Mouse (Mus musculus) cortical plate, adult 2 months (tissue): Measurements from ENCODE around the gene Umodl1. TPM values are rescaled to one million over a fixed set of nuclear protein-coding genes. Genes with fewer than 3 reads are reported as not detected.
A peak's percentile ranks its signal among the peaks of the same experiment; 100 is the strongest.

Experiments used
- H3K27ac ChIP-seq: fragments of 200-500 bp; 2 replicates; pipeline ENCODE4 v1.5.1; 2012; ENCODE audit warnings: low read length, control low read depth, inconsistent platforms; ENCODE audit not compliant: insufficient read depth
- H3K4me1 ChIP-seq: fragments of 200-500 bp; 2 replicates; pipeline ENCODE4 v1.6.1; 2011; ENCODE audit warnings: low read length; ENCODE audit not compliant: control insufficient read depth, insufficient read depth
- H3K4me3 ChIP-seq: fragments of 200-500 bp; 2 replicates; pipeline ENCODE4 v1.5.1; 2011; ENCODE audit warnings: mild to moderate bottlenecking, low read length, control low read depth; ENCODE audit not compliant: insufficient read depth
- CTCF ChIP-seq: fragments of 200-500 bp; IDR thresholded peaks from 2 replicates; pipeline ENCODE4 v1.5.1; 2011; ENCODE audit warnings: mild to moderate bottlenecking, control low read depth, low read length; ENCODE audit not compliant: insufficient read depth; ENCODE audit errors: extremely low read depth
- POLR2A ChIP-seq: fragments of 200-500 bp; IDR thresholded peaks from 2 replicates; pipeline ENCODE4 v1.6.1; 2011; ENCODE audit warnings: mild to moderate bottlenecking, low read length, control low read depth; ENCODE audit not compliant: insufficient read depth; ENCODE audit errors: extremely low read depth
- polyA plus RNA-seq: library from polyadenylated mRNA; depleted of rRNA; stranded (reverse); fragments of >200 nt; gene quantifications from 2 replicates; pipeline ENCODE4 v1.2.3, GENCODE M21; 2012

The Umodl1 gene
- polyA plus RNA-seq, 1 experiment, result 0.13 TPM

DNA sequence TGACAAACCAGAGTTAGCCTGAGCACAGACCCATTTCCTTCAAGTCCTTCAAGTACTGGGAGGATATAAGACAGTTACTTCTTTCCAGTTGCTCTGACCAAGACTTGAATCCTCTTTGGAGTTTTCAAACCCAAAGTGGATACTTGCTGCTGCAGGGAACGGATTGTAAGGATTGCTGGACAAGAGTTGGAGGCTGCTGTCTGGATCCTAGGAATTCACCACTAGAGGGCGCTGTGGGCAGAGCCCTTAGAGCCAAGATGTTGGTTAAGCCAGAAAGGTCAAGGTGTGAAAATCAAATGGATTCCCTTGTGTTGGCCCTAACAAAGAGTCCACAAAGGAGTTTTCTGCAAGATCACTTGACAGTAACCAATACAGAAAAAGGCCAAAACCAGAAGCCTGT is 65.1 kb downstream of the Umodl1 start:
- TF ChIP-seq CTCF (peak; percentile 71), POLR2A (no peak)
- Histone ChIP-seq H3K4me3 (no peak overlapping the region), H3K27ac (no peak overlapping the region), H3K4me1 (no peaks in the 10 kb centered on the region)

DNA sequence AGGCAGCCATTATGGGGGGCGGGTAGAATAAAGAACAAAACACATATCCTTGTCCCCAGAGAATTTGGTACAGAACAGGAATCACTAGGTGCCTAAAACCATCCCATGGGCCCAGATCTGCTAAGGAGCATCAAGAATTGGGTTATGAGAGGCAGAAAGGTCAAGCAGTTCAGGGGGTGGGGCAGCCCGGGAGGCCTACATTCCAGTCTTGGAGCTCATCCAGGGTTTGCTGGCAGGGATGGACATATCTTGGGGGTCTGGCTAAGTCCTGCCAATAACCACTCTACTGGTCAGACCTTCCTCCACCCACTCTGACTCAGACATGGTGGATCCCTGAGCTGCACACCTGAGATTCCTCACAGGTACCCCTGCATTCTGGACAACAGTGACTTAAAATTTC is 65.6 kb downstream of the Umodl1 start:
- H3K4me1 ChIP-seq, result no peaks in the 10 kb centered on the region
- TF ChIP-seq POLR2A (no peak), CTCF (no peak)
- H3K4me3 ChIP-seq, result no peak overlapping the region
- no peak overlapping the region for H3K27ac ChIP-seq

GRCm38 (mm10) chr17:31021276-31021675 is 66.8 kb downstream of the Umodl1 start:
- H3K27ac ChIP-seq, result no peak overlapping the region

GRCm38 (mm10) chr17:31024125-31024781 is 69.8 kb downstream of the Umodl1 start:
- Histone ChIP-seq H3K27ac (0 out of 2 replicates have a peak overlapping the region, but pooled peaks have one; percentile 37), H3K4me1 (peaks cover 9% of the 10 kb centered on the region), H3K4me3 (no peak overlapping the region)
- no peak for TF ChIP-seq CTCF
- no peak for TF ChIP-seq POLR2A

More at GRCm38 (mm10) chr17:31021276-31021675, 66.8 kb downstream of the Umodl1 start:
- Histone ChIP-seq H3K4me3 (no peak overlapping the region), H3K4me1 (no peaks in the 10 kb centered on the region)
- no peak for TF ChIP-seq CTCF
- TF ChIP-seq POLR2A, result no peak

GRCm38 (mm10) chr17:31024782-31025125 is 70.3 kb downstream of the Umodl1 start:
- no peak for TF ChIP-seq POLR2A
- TF ChIP-seq CTCF, result no peak
- Histone ChIP-seq H3K4me3 (no peak overlapping the region), H3K4me1 (peaks cover 12% of the 10 kb centered on the region), H3K27ac (0 out of 2 replicates have a peak overlapping the region, but pooled peaks have one; percentile 37)

- Histone ChIP-seq H3K4me3 (no peak overlapping the region), H3K4me1 (peaks cover 12% of the 10 kb centered on the region), H3K27ac (no peak overlapping the region)
- no peak for TF ChIP-seq CTCF
- TF ChIP-seq POLR2A, result no peak
Measured at GRCm38 (mm10) chr17:31026986-31027385, 72.5 kb downstream of the Umodl1 start.

DNA sequence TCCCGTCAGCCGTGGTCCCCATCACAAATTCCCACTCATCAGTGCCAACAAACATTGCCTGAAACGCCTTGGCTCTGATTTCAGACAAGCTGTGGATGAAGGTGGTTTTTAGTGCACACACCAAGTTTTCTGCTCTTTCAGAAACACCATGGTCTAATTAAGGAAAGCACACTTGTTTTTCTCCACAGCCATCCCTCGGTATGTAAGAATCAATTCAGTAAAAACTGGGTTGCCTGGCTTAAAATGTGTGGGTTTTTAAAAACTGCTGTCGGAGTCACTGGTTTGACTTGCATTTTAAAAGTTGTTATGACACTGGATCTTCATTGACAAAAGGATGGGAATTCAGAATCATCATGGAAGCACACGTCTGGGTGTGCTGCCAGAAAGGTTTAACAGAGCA is 73.3 kb downstream of the Umodl1 start:
- no peak overlapping the region for H3K4me3 ChIP-seq
- TF ChIP-seq POLR2A, result no peak
- TF ChIP-seq CTCF, result no peak
- H3K4me1 ChIP-seq, result peaks cover 12% of the 10 kb centered on the region
- no peak overlapping the region for H3K27ac ChIP-seq

DNA sequence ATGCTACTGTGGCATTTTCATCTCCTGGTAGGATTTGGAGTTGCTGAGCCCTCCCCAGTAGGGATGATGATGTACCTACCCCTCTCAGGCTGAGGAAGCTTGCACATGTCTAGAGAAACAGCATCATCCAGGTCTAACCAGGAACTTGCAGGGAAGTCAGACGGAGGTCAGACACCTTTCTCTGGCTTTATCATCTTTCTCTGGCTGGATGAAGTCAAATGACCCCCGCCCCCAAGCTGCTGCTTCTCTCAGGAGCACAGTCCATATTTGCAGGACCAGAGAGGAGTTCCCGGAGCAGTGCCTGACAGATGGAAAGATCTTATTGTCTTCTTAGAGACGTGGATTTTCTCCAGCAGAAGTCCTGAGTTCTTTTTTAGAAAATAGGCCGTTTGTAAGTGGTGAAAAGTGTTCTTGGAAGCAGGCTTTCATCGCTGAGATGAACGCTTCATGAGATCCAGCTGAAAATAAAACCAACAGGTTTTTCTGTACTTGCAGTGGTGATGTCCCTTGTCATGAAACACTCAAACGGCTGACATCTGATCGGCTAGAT is 74.5 kb downstream of the Umodl1 start:
- Histone ChIP-seq H3K27ac (no peak overlapping the region), H3K4me1 (peaks cover 12% of the 10 kb centered on the region), H3K4me3 (no peak overlapping the region)
- TF ChIP-seq POLR2A (no peak), CTCF (no peak)

DNA sequence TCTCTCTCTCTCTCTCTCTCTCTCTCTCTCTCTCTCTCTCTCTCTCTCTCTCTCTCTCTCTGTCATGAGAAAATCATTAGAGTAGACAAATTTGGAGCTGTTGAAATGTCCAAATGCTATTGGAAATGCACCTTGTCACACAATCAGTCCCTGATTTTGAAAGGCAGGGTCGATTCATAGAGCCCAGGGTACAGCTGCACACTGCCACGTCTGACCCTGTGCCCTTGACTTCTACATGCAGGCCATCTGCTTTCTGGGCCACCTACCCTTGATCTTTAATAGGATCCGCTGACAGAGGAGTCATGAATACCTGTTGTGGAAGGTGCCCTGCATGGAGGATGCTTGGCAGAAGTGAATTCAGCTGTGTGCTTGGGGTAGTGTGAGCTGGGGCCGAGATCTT is 75.0 kb downstream of the Umodl1 start:
- Histone ChIP-seq H3K4me3 (no peak overlapping the region), H3K27ac (no peak overlapping the region), H3K4me1 (peaks cover 12% of the 10 kb centered on the region)
- TF ChIP-seq CTCF, result no peak
- TF ChIP-seq POLR2A, result no peak

GRCm38 (mm10) chr17:31032341-31032740 is 77.9 kb downstream of the Umodl1 start:
- Histone ChIP-seq H3K4me1 (peaks cover 17% of the 10 kb centered on the region), H3K27ac (no peak overlapping the region), H3K4me3 (no peak overlapping the region)
- TF ChIP-seq POLR2A, result no peak
- no peak for TF ChIP-seq CTCF
